Mouse (Mus musculus) kidney, postnatal 4 days (tissue): ENCODE measurements around the gene Ciart.
"Not testable (repeated sequence)": the region's sequence is repeated elsewhere in the genome, so short reads cannot be mapped to it uniquely, and the experiment has no call there.

Experiments
- DNase-seq, 2 experiments: peaks; one replicate each; pipeline ENCODE4 v3.0.0; 2021; ENCODE audit warnings: mixed read lengths in 2 of 2

Gene Ciart

GRCm38 (mm10) chr3:95865050-95865449, 17.0 kb downstream of the Ciart start:
- DNase-seq: no peak

- no peak for DNase-seq
Measured at GRCm38 (mm10) chr3:95863578-95863977, 18.5 kb downstream of the Ciart start.

- DNase-seq: peak; percentile 58 to 70
Measured at GRCm38 (mm10) chr3:95861796-95862195, 20.3 kb downstream of the Ciart start.

- DNase-seq: peak in 1 of 2 experiments; percentile 36
Measured at GRCm38 (mm10) chr3:95861216-95861615, 20.8 kb downstream of the Ciart start.

- no peak for DNase-seq
Measured at GRCm38 (mm10) chr3:95860323-95860722, 21.7 kb downstream of the Ciart start.

GRCm38 (mm10) chr3:95858278-95858677, 23.8 kb downstream of the Ciart start:
- DNase-seq: not testable (repeated sequence)

GRCm38 (mm10) chr3:95857050-95857449, 25.0 kb downstream of the Ciart start:
- not testable (repeated sequence) for DNase-seq

- no peak for DNase-seq
Measured at GRCm38 (mm10) chr3:95856115-95856514, 25.9 kb downstream of the Ciart start.

- peak; percentile 96 to 98 for DNase-seq
Measured at GRCm38 (mm10) chr3:95855502-95856089, 26.5 kb downstream of the Ciart start, which contains the start of gene Prpf3. Gene Prpf3 (minus strand): TSS chr3:95855885.

GRCm38 (mm10) chr3:95851317-95851716, 30.7 kb downstream of the Ciart start:
- DNase-seq: no peak

GRCm38 (mm10) chr3:95850611-95851010, 31.4 kb downstream of the Ciart start:
- DNase-seq: no peak

- no peak for DNase-seq
Measured at GRCm38 (mm10) chr3:95842503-95843214, 39.4 kb downstream of the Ciart start.

GRCm38 (mm10) chr3:95839250-95839649, 42.8 kb downstream of the Ciart start:
- DNase-seq: no peak

GRCm38 (mm10) chr3:95829053-95829452, 53.0 kb downstream of the Ciart start:
- no peak for DNase-seq
